Mouse (Mus musculus) lung, postnatal 0 days (tissue): ENCODE measurements around the gene Gm12216.

Source experiments
- CTCF ChIP-seq: IDR thresholded peaks from 2 replicates; pipeline ENCODE4 v1.5.1; 2016; ENCODE audit warnings: antibody characterized with exemption, mild to moderate bottlenecking
- EP300 ChIP-seq: IDR thresholded peaks from 2 replicates; pipeline ENCODE4 v1.6.1; 2016; ENCODE audit warnings: antibody characterized with exemption, mild to moderate bottlenecking, control low read depth

GRCm38 (mm10) chr11:53733824-53734223 lies 125.2 kb downstream of the Gm12216 start:
- TF ChIP-seq CTCF (peak; percentile 29), EP300 (no peak)
